Mouse (Mus musculus): ENCODE data around the gene Ctla2b.

- TF ChIP-seq CTCF (IDR thresholded peaks at IDR 0.05; ENCODE audit: low read depth, low read length) (no peak), POLR2A (IDR thresholded peaks at IDR 0.05; ENCODE audit: insufficient read depth, low read length) (no peak)
Observed at GRCm38 (mm10) chr13:60864281-60864680, 33.0 kb downstream of the Ctla2b start, which contains the start of gene 4930486L24Rik.

All from ES-Bruce4 (cell line).